Mouse (Mus musculus) embryo, embryonic 10.5 days (tissue): ENCODE measurements at regions not wholly inside any gene's neighbourhood (a gene's known extent, or its start where the extent isn't known, plus 50 kb on each side); places are given as distances from the start of the nearest gene placed in this dataset.

ENCODE experiments used
- DNase-seq: peaks from one replicate; pipeline ENCODE4 v3.0.0-alpha.2; 2015; ENCODE audit warnings: low spot score

GRCm38 (mm10) chr2:134214748-134215328 lies 339.3 kb downstream of the Hao1 start:
- DNase-seq = peak; percentile 33

- DNase-seq = no peak
These were observed 350.9 kb downstream of the Hao1 start for GRCm38 (mm10) chr2:134203252-134203651.

- no peak for DNase-seq
These were observed 358.2 kb downstream of the Hao1 start for GRCm38 (mm10) chr2:134195961-134196360.

DNA sequence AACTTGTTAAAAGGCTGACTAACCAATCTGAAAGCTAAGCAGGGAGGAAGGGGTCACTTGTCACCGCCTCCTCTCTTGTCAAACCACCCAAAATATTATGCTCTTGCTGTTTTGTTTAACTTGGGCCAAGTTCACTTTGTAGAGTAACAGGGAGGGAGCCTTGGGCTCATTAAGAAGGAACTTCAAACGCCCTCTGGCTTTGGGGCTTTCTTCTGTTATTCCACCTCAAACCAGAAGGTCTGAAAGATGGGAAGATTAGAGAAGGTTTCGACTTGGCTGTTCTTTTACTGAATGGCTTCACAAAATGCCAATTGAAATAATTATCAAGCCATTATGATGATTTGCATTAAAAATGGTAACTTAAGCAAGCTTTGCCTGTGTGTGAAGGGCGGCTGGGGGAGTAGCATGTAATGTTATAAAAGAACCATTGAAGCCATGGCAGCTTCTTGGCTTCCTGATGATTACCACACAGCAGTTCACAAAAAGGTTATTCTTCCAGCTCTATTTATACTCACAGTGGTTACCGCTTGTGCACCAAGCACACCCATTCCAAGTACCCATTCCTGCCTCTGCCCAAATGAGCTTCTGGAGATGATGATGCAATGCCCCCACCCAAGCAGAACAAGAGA lies 364.6 kb downstream of the Hao1 start:
- DNase-seq = no peak
